Mouse (Mus musculus) neural tube, embryonic 14.5 days (tissue): ENCODE data around the gene Zfp619. TPM values are rescaled to one million over a fixed set of nuclear protein-coding genes. Genes with fewer than 3 reads are reported as not detected.

ENCODE experiments used
- ATAC-seq: fragments of 200-750 bp; cut with Nextera tagmentation; 2 replicates; pipeline ENCODE4 v1.8.0; 2017; ENCODE audit warnings: low read depth, mild to moderate bottlenecking, moderate TSS enrichment, moderate library complexity
- H3K27ac ChIP-seq: fragments of 300-500 bp; sonication (generic); 2 replicates; pipeline ENCODE4 v1.5.1; 2014; ENCODE audit warnings: low read depth, mild to moderate bottlenecking, control low read depth, low read length, moderate library complexity, mixed read lengths
- H3K27me3 ChIP-seq: fragments of 300-500 bp; sonication (generic); 2 replicates; pipeline ENCODE4 v1.6.1; 2014; ENCODE audit warnings: low read length; ENCODE audit not compliant: control insufficient read depth, insufficient read depth
- H3K36me3 ChIP-seq: fragments of 300-500 bp; sonication (generic); 2 replicates; pipeline ENCODE4 v1.6.1; 2014; ENCODE audit warnings: low read length, mixed read lengths; ENCODE audit not compliant: control insufficient read depth, insufficient read depth
- H3K4me1 ChIP-seq: fragments of 300-500 bp; sonication (generic); 2 replicates; pipeline ENCODE4 v1.6.1; 2014; ENCODE audit warnings: low read length; ENCODE audit not compliant: control insufficient read depth, insufficient read depth
- H3K4me2 ChIP-seq: fragments of 300-500 bp; sonication (generic); 2 replicates; pipeline ENCODE4 v1.6.1; 2014; ENCODE audit warnings: mild to moderate bottlenecking, low read depth, low read length, control low read depth
- H3K4me3 ChIP-seq: fragments of 300-500 bp; sonication (generic); 2 replicates; pipeline ENCODE4 v1.5.1; 2014; ENCODE audit warnings: low read depth, low read length, control low read depth, mixed read lengths
- H3K9ac ChIP-seq: fragments of 300-500 bp; sonication (generic); replicated peaks from 2 replicates; pipeline ENCODE4 v1.6.1; 2014; ENCODE audit warnings: low read depth, mild to moderate bottlenecking, control low read depth, low read length, mixed read lengths
- H3K9me3 ChIP-seq: fragments of 300-500 bp; sonication (generic); 2 replicates; pipeline ENCODE4 v1.6.1; 2016; ENCODE audit warnings: low read length; ENCODE audit not compliant: control insufficient read depth
- WGBS: fragments of 180-500 bp; shearing (Covaris S2); extraction: QIAGEN DNeasy Blood & Tissue Kit; methylation state at CpG from one replicate; pipeline ENCODE4 v1.1.7; 2014; 5-methylcytosine and 5-hydroxymethylcytosine counted together
- polyA plus RNA-seq: library from polyadenylated mRNA; unstranded; fragments of >200 nt; fragmentation: Nextera tagmentation; extraction: Ambion mirVana; gene quantifications from 2 replicates; pipeline ENCODE4 v1.2.1, GENCODE M21; 2014

Gene Zfp619
- polyA plus RNA-seq, 1 experiment from 2014 or later = 4.2 TPM

- 97% methylated on average over 1 of the region's 1 CpGs for WGBS
- ATAC-seq = no peak
- 0 out of 2 replicates have a peak, but pooled peaks cover 2% of the 10 kb centered on the region for H3K36me3 ChIP-seq
These were observed 25.6 kb downstream of the Zfp619 start for GRCm38 (mm10) chr7:39543151-39543550.

GRCm38 (mm10) chr7:39544242-39545111 lies 26.9 kb downstream of the Zfp619 start:
- no peaks in the 10 kb centered on the region; the same call in 1 of the 2 replicates for H3K4me1 ChIP-seq
- under 1% methylated on average over 43 of the region's 43 CpGs for WGBS
- peak overlapping the region; percentile 70 for H3K4me2 ChIP-seq
- H3K9me3 ChIP-seq = no peaks in the 10 kb centered on the region
- peak overlapping the region; percentile 47 for H3K9ac ChIP-seq
- peak; percentile 95 for ATAC-seq
- H3K4me3 ChIP-seq = peak overlapping the region; percentile 43
- no peaks in the 10 kb centered on the region for H3K36me3 ChIP-seq
- no peaks in the 10 kb centered on the region for H3K27me3 ChIP-seq
- peak overlapping the region; percentile 84 for H3K27ac ChIP-seq

More at GRCm38 (mm10) chr7:39543151-39543550, 25.6 kb downstream of the Zfp619 start:
- Histone ChIP-seq H3K27ac (no peak overlapping the region), H3K4me1 (no peaks in the 10 kb centered on the region; the same call in 1 of the 2 replicates), H3K9ac (no peak overlapping the region), H3K27me3 (no peaks in the 10 kb centered on the region), H3K4me2 (no peak overlapping the region), H3K4me3 (no peak overlapping the region), H3K9me3 (no peaks in the 10 kb centered on the region)

GRCm38 (mm10) chr7:39545134-39545533 lies 27.6 kb downstream of the Zfp619 start:
- Histone ChIP-seq H3K4me3 (peak overlapping the region; percentile 43), H3K9ac (peak overlapping the region; percentile 47; the same call in 1 of the 2 replicates), H3K4me1 (no peaks in the 10 kb centered on the region; the same call in 1 of the 2 replicates), H3K27me3 (no peaks in the 10 kb centered on the region), H3K27ac (peak overlapping the region; percentile 84), H3K9me3 (no peaks in the 10 kb centered on the region), H3K36me3 (no peaks in the 10 kb centered on the region), H3K4me2 (peak overlapping the region; percentile 70)
- ATAC-seq = no peak
- 43% methylated on average over 10 of the region's 10 CpGs for WGBS

DNA sequence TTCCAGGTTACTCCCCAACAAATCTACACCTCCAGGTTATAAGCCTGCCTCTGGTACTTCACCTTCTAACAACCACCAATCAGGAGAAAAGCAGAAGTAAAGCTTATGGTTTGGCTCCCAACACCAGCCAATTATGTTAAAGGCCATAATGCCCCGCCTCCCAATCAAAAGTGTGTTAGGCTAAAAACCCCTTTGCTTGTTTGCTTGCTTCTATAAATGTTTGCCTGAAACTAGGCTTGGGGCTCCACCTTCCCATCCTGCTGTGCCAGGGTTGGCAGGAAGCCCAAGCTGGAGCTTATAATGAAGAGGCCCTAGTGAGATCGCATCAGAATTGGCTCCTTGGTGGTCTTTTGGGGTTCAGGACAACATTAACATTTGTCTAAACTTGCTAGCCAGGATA lies 31.8 kb downstream of the Zfp619 start:
- H3K27me3 ChIP-seq = no peaks in the 10 kb centered on the region
- H3K4me3 ChIP-seq = no peak overlapping the region
- no peak overlapping the region for H3K27ac ChIP-seq
- no peaks in the 10 kb centered on the region for H3K9me3 ChIP-seq
- WGBS = 74% methylated on average over 2 of the region's 2 CpGs
- H3K36me3 ChIP-seq = no peaks in the 10 kb centered on the region
- H3K9ac ChIP-seq = no peak overlapping the region
- no peak overlapping the region for H3K4me2 ChIP-seq
- 0 out of 2 replicates have a peak, but pooled peaks cover 2% of the 10 kb centered on the region for H3K4me1 ChIP-seq
- ATAC-seq = no peak

DNA sequence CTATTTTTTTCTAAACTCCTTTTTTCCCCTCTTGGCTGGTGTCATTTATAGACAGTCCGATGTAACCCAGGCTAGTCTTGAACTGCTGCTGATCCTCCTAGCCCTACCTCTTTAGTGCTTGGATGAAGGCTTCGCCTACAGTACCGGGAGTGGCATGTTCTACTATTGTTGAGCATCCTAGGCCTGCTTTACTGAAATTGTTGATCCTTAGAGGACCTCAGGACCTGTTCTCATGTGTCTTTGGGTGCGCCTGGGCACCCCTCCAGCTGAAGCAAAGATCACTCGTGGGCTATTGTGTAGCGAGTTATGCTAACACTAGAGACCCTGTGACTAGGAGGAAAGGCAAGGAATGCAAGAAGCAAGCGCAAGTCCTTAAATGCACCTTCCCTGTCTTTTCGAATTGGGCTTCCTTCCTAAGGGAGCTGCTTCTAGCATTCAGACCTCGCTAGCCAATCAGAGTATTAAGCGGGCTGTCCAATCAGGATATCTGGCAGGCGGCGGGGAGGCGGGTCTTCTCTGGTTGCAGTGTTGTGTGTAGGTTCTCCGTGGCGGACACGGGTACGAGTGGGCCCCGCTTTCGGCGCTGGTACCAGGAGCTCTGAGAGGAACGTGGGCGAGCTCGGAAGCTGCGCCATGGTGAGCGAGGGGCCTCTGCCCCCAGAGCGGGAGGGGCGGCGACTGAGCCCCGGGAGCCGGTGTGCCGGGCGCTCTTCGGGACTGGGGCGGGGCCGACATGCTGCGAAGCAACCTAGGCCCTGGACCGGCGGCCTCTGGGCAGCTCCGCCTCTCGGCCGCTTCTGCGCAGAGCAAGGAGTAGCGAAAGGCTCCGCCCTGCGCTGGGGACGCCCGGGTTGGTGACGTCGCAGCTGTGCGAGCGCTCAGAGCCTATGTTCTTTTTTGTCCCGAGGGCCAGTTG lies 34.7 kb downstream of the Zfp619 start:
- Histone ChIP-seq H3K9ac (peak overlapping the region; percentile 76), H3K4me3 (peak overlapping the region; percentile 66), H3K36me3 (peaks cover 6% of the 10 kb centered on the region; the same call in 1 of the 2 replicates), H3K9me3 (no peaks in the 10 kb centered on the region), H3K27ac (peak overlapping the region; percentile 91), H3K4me2 (peak overlapping the region; percentile 58), H3K4me1 (0 out of 2 replicates have a peak, but pooled peaks cover 5% of the 10 kb centered on the region), H3K27me3 (no peaks in the 10 kb centered on the region)
- ATAC-seq = peak; percentile 99
- 4% methylated on average over 52 of the region's 52 CpGs for WGBS

DNA sequence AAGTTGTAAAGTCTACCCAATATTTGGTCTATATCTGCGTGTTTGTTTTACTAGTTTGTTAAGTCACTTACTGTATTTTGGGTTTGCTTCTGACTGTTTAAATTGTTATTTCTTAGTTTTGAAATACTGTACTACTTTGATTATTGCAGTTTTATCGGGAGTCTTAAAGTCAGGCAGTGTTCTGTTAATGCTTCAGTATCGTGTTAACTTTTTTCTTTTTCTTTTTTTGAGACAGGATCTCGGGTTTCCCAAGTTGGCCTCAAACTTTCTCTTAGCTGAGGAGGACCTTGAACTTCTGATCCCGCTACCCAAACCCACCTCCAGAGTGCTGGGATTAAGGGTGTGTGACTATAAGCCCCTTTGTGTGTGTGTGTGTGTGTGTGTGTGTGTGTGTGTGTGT lies 35.4 kb downstream of the Zfp619 start:
- H3K4me1 ChIP-seq = 0 out of 2 replicates have a peak, but pooled peaks cover 5% of the 10 kb centered on the region
- H3K9me3 ChIP-seq = no peaks in the 10 kb centered on the region
- peak overlapping the region; percentile 58 for H3K4me2 ChIP-seq
- WGBS = 22% methylated on average over 5 of the region's 5 CpGs
- peaks cover 6% of the 10 kb centered on the region; the same call in 1 of the 2 replicates for H3K36me3 ChIP-seq
- no peak for ATAC-seq
- H3K9ac ChIP-seq = no peak overlapping the region
- H3K27me3 ChIP-seq = no peaks in the 10 kb centered on the region
- no peak overlapping the region for H3K27ac ChIP-seq
- H3K4me3 ChIP-seq = peak overlapping the region; percentile 66

DNA sequence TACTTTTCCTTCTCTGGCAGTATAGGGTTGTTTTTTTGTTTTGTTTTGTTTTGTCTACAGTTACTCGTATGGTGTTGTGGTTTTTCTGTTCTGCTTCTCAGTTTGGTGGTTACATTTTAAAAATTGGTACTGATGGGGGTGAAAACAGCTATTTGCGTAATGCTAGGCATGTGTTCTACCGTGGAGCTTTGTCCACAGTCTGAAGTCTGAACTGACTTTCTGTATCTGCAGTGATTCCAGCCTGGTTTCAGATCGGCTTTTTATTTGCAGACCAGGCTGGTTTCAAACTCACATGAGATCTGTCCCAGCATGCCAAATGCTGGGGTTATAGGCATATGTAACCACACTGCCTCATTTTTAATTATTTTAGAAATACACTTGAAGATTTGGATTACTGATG lies 36.3 kb downstream of the Zfp619 start:
- 80% methylated on average over 4 of the region's 4 CpGs for WGBS
- no peak overlapping the region for H3K4me2 ChIP-seq
- ATAC-seq = no peak

GRCm38 (mm10) chr7:39580066-39580465 lies 62.5 kb downstream of the Zfp619 start:
- Histone ChIP-seq H3K27ac (no peak overlapping the region), H3K4me2 (no peak overlapping the region), H3K27me3 (no peaks in the 10 kb centered on the region), H3K9me3 (no peaks in the 10 kb centered on the region), H3K9ac (no peak overlapping the region), H3K4me3 (no peak overlapping the region), H3K4me1 (no peaks in the 10 kb centered on the region), H3K36me3 (no peaks in the 10 kb centered on the region)
- ATAC-seq = no peak
- WGBS = 81% methylated on average over 2 of the region's 2 CpGs

More for the DNA sequence above, 36.3 kb downstream of the Zfp619 start:
- Histone ChIP-seq H3K4me1 (0 out of 2 replicates have a peak, but pooled peaks cover 5% of the 10 kb centered on the region), H3K36me3 (peaks cover 6% of the 10 kb centered on the region; the same call in 1 of the 2 replicates), H3K4me3 (no peak overlapping the region), H3K27me3 (no peaks in the 10 kb centered on the region), H3K27ac (no peak overlapping the region), H3K9ac (no peak overlapping the region), H3K9me3 (no peaks in the 10 kb centered on the region)
